Mouse (Mus musculus) embryonic facial prominence, embryonic 14.5 days (tissue): ENCODE data around the gene Gabrb3. TPM values are rescaled to one million over a fixed set of nuclear protein-coding genes. Genes with fewer than 3 reads are reported as not detected.

Experiments
- ATAC-seq: fragments of 200-750 bp; cut with Nextera tagmentation; 2 replicates; pipeline ENCODE4 v1.8.0; 2017; ENCODE audit warnings: low read depth, moderate number of reproducible peaks, moderate TSS enrichment
- DNase-seq: peaks from one replicate; pipeline ENCODE4 v3.0.0-alpha.2; 2015; ENCODE audit warnings: low spot score
- H3K27ac ChIP-seq: fragments of 300-500 bp; sonication (generic); replicated peaks from 2 replicates; pipeline ENCODE4 v1.5.1; 2014; ENCODE audit warnings: low read depth, mild to moderate bottlenecking, low read length, moderate library complexity
- H3K27me3 ChIP-seq: fragments of 300-500 bp; sonication (generic); replicated peaks from 2 replicates; pipeline ENCODE4 v1.6.1; 2014; ENCODE audit warnings: low read length; ENCODE audit not compliant: control insufficient read depth, insufficient read depth
- H3K36me3 ChIP-seq: fragments of 300-500 bp; sonication (generic); 2 replicates; pipeline ENCODE4 v1.6.1; 2014; ENCODE audit warnings: low read length, mixed read lengths; ENCODE audit not compliant: control insufficient read depth, insufficient read depth
- H3K4me1 ChIP-seq: fragments of 300-500 bp; sonication (generic); 2 replicates; pipeline ENCODE4 v1.6.1; 2014; ENCODE audit warnings: antibody characterized with exemption, low read length; ENCODE audit not compliant: control insufficient read depth, insufficient read depth
- H3K4me2 ChIP-seq: fragments of 300-500 bp; sonication (generic); 2 replicates; pipeline ENCODE4 v1.6.1; 2014; ENCODE audit warnings: low read depth, mild to moderate bottlenecking, low read length, moderate library complexity, mixed read lengths
- H3K4me3 ChIP-seq: fragments of 300-500 bp; sonication (generic); 2 replicates; pipeline ENCODE4 v1.5.1; 2014; ENCODE audit warnings: low read depth, mild to moderate bottlenecking, low read length
- H3K9ac ChIP-seq: fragments of 300-500 bp; sonication (generic); 2 replicates; pipeline ENCODE4 v1.6.1; 2014; ENCODE audit warnings: low read depth, mild to moderate bottlenecking, low read length, moderate library complexity, mixed read lengths
- H3K9me3 ChIP-seq: fragments of 300-500 bp; sonication (generic); 2 replicates; pipeline ENCODE4 v1.6.1; 2016; ENCODE audit warnings: low read length; ENCODE audit not compliant: control insufficient read depth
- WGBS: fragments of 180-500 bp; shearing (Covaris S2); extraction: QIAGEN DNeasy Blood & Tissue Kit; methylation state at CpG from one replicate; pipeline ENCODE4 v1.1.7; 2014; 5-methylcytosine and 5-hydroxymethylcytosine counted together
- polyA plus RNA-seq: library from polyadenylated mRNA; unstranded; fragments of >200 nt; fragmentation: Nextera tagmentation; extraction: Ambion mirVana; gene quantifications from 2 replicates; pipeline ENCODE4 v1.2.1, GENCODE M21; 2014

The Gabrb3 gene
- polyA plus RNA-seq, 1 experiment from 2014 or later: 4.4 TPM

- no peak overlapping the region for H3K9ac ChIP-seq
These were observed 3.2 kb downstream of the Gabrb3 start for GRCm38 (mm10) chr7:57422675-57423074.

GRCm38 (mm10) chr7:57448239-57448638 lies 28.7 kb downstream of the Gabrb3 start:
- DNase-seq: no peak
- no peak overlapping the region for H3K9ac ChIP-seq
- H3K27ac ChIP-seq: no peak overlapping the region
- no peaks in the 10 kb centered on the region for H3K27me3 ChIP-seq
- no peak for ATAC-seq
- H3K36me3 ChIP-seq: no peaks in the 10 kb centered on the region
- H3K4me2 ChIP-seq: no peak overlapping the region
- no peaks in the 10 kb centered on the region for H3K4me1 ChIP-seq
- no peak overlapping the region for H3K4me3 ChIP-seq
- 59% methylated on average over 1 of the region's 1 CpGs for WGBS
- no peaks in the 10 kb centered on the region for H3K9me3 ChIP-seq

More at GRCm38 (mm10) chr7:57422675-57423074, 3.2 kb downstream of the Gabrb3 start:
- WGBS: 75% methylated on average over 1 of the region's 1 CpGs
- Histone ChIP-seq H3K9me3 (no peaks in the 10 kb centered on the region), H3K27ac (no peak overlapping the region), H3K4me1 (no peaks in the 10 kb centered on the region), H3K36me3 (no peaks in the 10 kb centered on the region), H3K27me3 (no peaks in the 10 kb centered on the region), H3K4me2 (no peak overlapping the region), H3K4me3 (no peak overlapping the region)
- ATAC-seq (no peak), DNase-seq (no peak)

- Histone ChIP-seq H3K27ac (no peak overlapping the region), H3K36me3 (no peaks in the 10 kb centered on the region), H3K4me1 (no peaks in the 10 kb centered on the region), H3K4me3 (no peak overlapping the region), H3K4me2 (no peak overlapping the region), H3K9me3 (no peaks in the 10 kb centered on the region), H3K27me3 (no peaks in the 10 kb centered on the region), H3K9ac (no peak overlapping the region)
- DNase-seq (no peak), ATAC-seq (no peak)
- 64% methylated on average over 5 of the region's 5 CpGs for WGBS
These were observed 40.9 kb downstream of the Gabrb3 start for GRCm38 (mm10) chr7:57460354-57460753.

- DNase-seq: no peak
- H3K4me2 ChIP-seq: no peak overlapping the region
- H3K9ac ChIP-seq: no peak overlapping the region
- H3K4me3 ChIP-seq: no peak overlapping the region
- H3K27ac ChIP-seq: no peak overlapping the region
- H3K4me1 ChIP-seq: no peaks in the 10 kb centered on the region
- H3K9me3 ChIP-seq: no peaks in the 10 kb centered on the region
- H3K27me3 ChIP-seq: no peaks in the 10 kb centered on the region
- H3K36me3 ChIP-seq: no peaks in the 10 kb centered on the region
- WGBS: 91% methylated on average over 1 of the region's 1 CpGs
- no peak for ATAC-seq
These were observed 51.8 kb downstream of the Gabrb3 start for GRCm38 (mm10) chr7:57471316-57471715.

- Histone ChIP-seq H3K27ac (no peak overlapping the region), H3K9me3 (no peaks in the 10 kb centered on the region), H3K4me3 (no peak overlapping the region), H3K27me3 (no peaks in the 10 kb centered on the region), H3K9ac (no peak overlapping the region), H3K4me2 (no peak overlapping the region), H3K36me3 (no peaks in the 10 kb centered on the region), H3K4me1 (no peaks in the 10 kb centered on the region)
- WGBS: 72% methylated on average over 4 of the region's 4 CpGs
- DNase-seq (peak; percentile 79), ATAC-seq (peak; percentile 65; the same call in 1 of the 2 replicates)
These were observed 54.5 kb downstream of the Gabrb3 start for GRCm38 (mm10) chr7:57473811-57474525.

- H3K27ac ChIP-seq: no peak overlapping the region
- no peaks in the 10 kb centered on the region for H3K27me3 ChIP-seq
- DNase-seq (peak; percentile 31), ATAC-seq (no peak)
- H3K36me3 ChIP-seq: no peaks in the 10 kb centered on the region
- no peak overlapping the region for H3K4me2 ChIP-seq
- no peaks in the 10 kb centered on the region for H3K9me3 ChIP-seq
- no peak overlapping the region for H3K4me3 ChIP-seq
- H3K9ac ChIP-seq: no peak overlapping the region
- H3K4me1 ChIP-seq: no peaks in the 10 kb centered on the region
These were observed 63.4 kb downstream of the Gabrb3 start for GRCm38 (mm10) chr7:57482896-57483295.

GRCm38 (mm10) chr7:57486907-57487306 lies 67.4 kb downstream of the Gabrb3 start:
- no peak overlapping the region for H3K9ac ChIP-seq
- 76% methylated on average over 6 of the region's 6 CpGs for WGBS

GRCm38 (mm10) chr7:57491795-57492194 lies 72.3 kb downstream of the Gabrb3 start:
- no peak overlapping the region for H3K9ac ChIP-seq
- no peaks in the 10 kb centered on the region for H3K36me3 ChIP-seq
- no peaks in the 10 kb centered on the region for H3K9me3 ChIP-seq
- H3K4me3 ChIP-seq: no peak overlapping the region
- ATAC-seq (no peak), DNase-seq (peak; percentile 7)
- no peaks in the 10 kb centered on the region for H3K4me1 ChIP-seq
- no peaks in the 10 kb centered on the region for H3K27me3 ChIP-seq
- H3K27ac ChIP-seq: no peak overlapping the region
- no peak overlapping the region for H3K4me2 ChIP-seq
- 63% methylated on average over 4 of the region's 4 CpGs for WGBS

More at GRCm38 (mm10) chr7:57486907-57487306, 67.4 kb downstream of the Gabrb3 start:
- ATAC-seq (no peak), DNase-seq (no peak)
- H3K27ac ChIP-seq: no peak overlapping the region
- no peaks in the 10 kb centered on the region for H3K9me3 ChIP-seq
- no peak overlapping the region for H3K4me2 ChIP-seq
- no peak overlapping the region for H3K4me3 ChIP-seq
- H3K4me1 ChIP-seq: no peaks in the 10 kb centered on the region
- H3K27me3 ChIP-seq: no peaks in the 10 kb centered on the region
- H3K36me3 ChIP-seq: no peaks in the 10 kb centered on the region

- H3K9me3 ChIP-seq: no peaks in the 10 kb centered on the region
- no peak overlapping the region for H3K9ac ChIP-seq
- H3K36me3 ChIP-seq: no peaks in the 10 kb centered on the region
- H3K4me1 ChIP-seq: no peaks in the 10 kb centered on the region
- DNase-seq: no peak
- H3K27me3 ChIP-seq: peaks cover 15% of the 10 kb centered on the region
- no peak for ATAC-seq
- 66% methylated on average over 4 of the region's 4 CpGs for WGBS
- H3K27ac ChIP-seq: no peak overlapping the region
- H3K4me3 ChIP-seq: no peak overlapping the region
- H3K4me2 ChIP-seq: no peak overlapping the region
These were observed 83.3 kb downstream of the Gabrb3 start for GRCm38 (mm10) chr7:57502809-57503208.
